Mouse (Mus musculus) limb, embryonic 13.5 days (tissue): ENCODE measurements around the gene Rab44. TPM values are rescaled to one million over a fixed set of nuclear protein-coding genes. Genes with fewer than 3 reads are reported as not detected.

Source experiments
- ATAC-seq: fragments of 200-750 bp; cut with Nextera tagmentation; 2 replicates; pipeline ENCODE4 v1.8.0; 2017; ENCODE audit warnings: low read depth, moderate number of reproducible peaks, moderate TSS enrichment; ENCODE audit not compliant: low FRiP score
- H3K27ac ChIP-seq: fragments of 300-500 bp; sonication (generic); 2 replicates; pipeline ENCODE4 v1.5.1; 2015; ENCODE audit warnings: inconsistent platforms, mild to moderate bottlenecking, moderate library complexity
- H3K27me3 ChIP-seq: fragments of 300-500 bp; sonication (generic); 2 replicates; pipeline ENCODE4 v1.6.1; 2015; ENCODE audit warnings: mild to moderate bottlenecking, inconsistent platforms
- H3K36me3 ChIP-seq: fragments of 300-500 bp; sonication (generic); 2 replicates; pipeline ENCODE4 v1.6.1; 2015; ENCODE audit warnings: inconsistent platforms, mild to moderate bottlenecking, moderate library complexity
- H3K4me1 ChIP-seq: fragments of 300-500 bp; sonication (generic); 2 replicates; pipeline ENCODE4 v1.6.1; 2015; ENCODE audit warnings: inconsistent platforms
- H3K4me2 ChIP-seq: fragments of 300-500 bp; sonication (generic); replicated peaks from 2 replicates; pipeline ENCODE4 v1.6.1; 2015; ENCODE audit warnings: inconsistent platforms, mild to moderate bottlenecking, moderate library complexity
- H3K4me3 ChIP-seq: fragments of 300-500 bp; sonication (generic); 2 replicates; pipeline ENCODE4 v1.5.1; 2015; ENCODE audit warnings: moderate library complexity, mild to moderate bottlenecking, inconsistent platforms
- H3K9ac ChIP-seq: fragments of 300-500 bp; sonication (generic); 2 replicates; pipeline ENCODE4 v1.6.1; 2015; ENCODE audit warnings: mild to moderate bottlenecking, inconsistent platforms
- H3K9me3 ChIP-seq: fragments of 300-500 bp; sonication (generic); 2 replicates; pipeline ENCODE4 v1.6.1; 2016; ENCODE audit warnings: inconsistent platforms
- WGBS: fragments of 180-500 bp; shearing (Covaris S2); methylation state at CpG from one replicate; pipeline ENCODE4 v1.1.7; 2015; 5-methylcytosine and 5-hydroxymethylcytosine counted together
- polyA plus RNA-seq: library from polyadenylated mRNA; unstranded; fragments of >200 nt; fragmentation: Nextera tagmentation; extraction: Ambion mirVana; gene quantifications from 2 replicates; pipeline ENCODE4 v1.2.1, GENCODE M21; 2015

Rab44 gene
- polyA plus RNA-seq, 1 experiment from 2014 or later: 0.80 TPM

- ATAC-seq: no peak
- WGBS: 66% methylated on average over 12 of the region's 12 CpGs
- H3K4me1 ChIP-seq: 0 out of 2 replicates have a peak, but pooled peaks cover 6% of the 10 kb centered on the region
- no peak overlapping the region for H3K9ac ChIP-seq
- no peaks in the 10 kb centered on the region for H3K27me3 ChIP-seq
- H3K9me3 ChIP-seq: no peaks in the 10 kb centered on the region
- H3K4me3 ChIP-seq: no peak overlapping the region
- no peak overlapping the region for H3K27ac ChIP-seq
- H3K36me3 ChIP-seq: no peaks in the 10 kb centered on the region
- H3K4me2 ChIP-seq: no peak overlapping the region
These were observed 2.1 kb downstream of the Rab44 start for GRCm38 (mm10) chr17:29116023-29116422.

- H3K9ac ChIP-seq: no peak overlapping the region
- no peak for ATAC-seq
- no peak overlapping the region for H3K4me3 ChIP-seq
- 76% methylated on average over 8 of the region's 8 CpGs for WGBS
- no peak overlapping the region for H3K27ac ChIP-seq
- 0 out of 2 replicates have a peak, but pooled peaks cover 6% of the 10 kb centered on the region for H3K4me1 ChIP-seq
- no peaks in the 10 kb centered on the region for H3K9me3 ChIP-seq
- H3K4me2 ChIP-seq: no peak overlapping the region
- H3K27me3 ChIP-seq: no peaks in the 10 kb centered on the region
- no peaks in the 10 kb centered on the region for H3K36me3 ChIP-seq
These were observed 3.2 kb downstream of the Rab44 start for GRCm38 (mm10) chr17:29117006-29117648.

- H3K27me3 ChIP-seq: no peaks in the 10 kb centered on the region
- H3K9ac ChIP-seq: no peak overlapping the region
- H3K4me3 ChIP-seq: no peak overlapping the region
- H3K9me3 ChIP-seq: no peaks in the 10 kb centered on the region
- ATAC-seq: peak; percentile 81
- H3K27ac ChIP-seq: no peak overlapping the region
- no peak overlapping the region for H3K4me2 ChIP-seq
- WGBS: 14% methylated on average over 5 of the region's 5 CpGs
- H3K4me1 ChIP-seq: peaks cover 10% of the 10 kb centered on the region; the same call in 1 of the 2 replicates
- H3K36me3 ChIP-seq: no peaks in the 10 kb centered on the region
These were observed 4.1 kb downstream of the Rab44 start for GRCm38 (mm10) chr17:29118057-29118456.

- H3K4me3 ChIP-seq: no peak overlapping the region
- ATAC-seq: no peak
- no peak overlapping the region for H3K9ac ChIP-seq
- H3K27ac ChIP-seq: no peak overlapping the region
- peaks cover 19% of the 10 kb centered on the region for H3K4me1 ChIP-seq
- no peaks in the 10 kb centered on the region for H3K27me3 ChIP-seq
- no peaks in the 10 kb centered on the region for H3K36me3 ChIP-seq
- H3K4me2 ChIP-seq: no peak overlapping the region
- 60% methylated on average over 12 of the region's 12 CpGs for WGBS
- H3K9me3 ChIP-seq: no peaks in the 10 kb centered on the region
These were observed 6.7 kb downstream of the Rab44 start for GRCm38 (mm10) chr17:29120666-29121065.

GRCm38 (mm10) chr17:29122817-29123216 lies 8.9 kb downstream of the Rab44 start:
- H3K9me3 ChIP-seq: no peaks in the 10 kb centered on the region
- H3K4me2 ChIP-seq: no peak overlapping the region
- no peak overlapping the region for H3K4me3 ChIP-seq
- 58% methylated on average over 6 of the region's 6 CpGs for WGBS
- H3K27me3 ChIP-seq: no peaks in the 10 kb centered on the region
- no peak for ATAC-seq
- no peaks in the 10 kb centered on the region for H3K36me3 ChIP-seq
- peaks cover 19% of the 10 kb centered on the region for H3K4me1 ChIP-seq
- no peak overlapping the region for H3K9ac ChIP-seq
- no peak overlapping the region for H3K27ac ChIP-seq

GRCm38 (mm10) chr17:29123578-29124174 lies 9.7 kb downstream of the Rab44 start:
- Histone ChIP-seq H3K9ac (no peak overlapping the region), H3K9me3 (no peaks in the 10 kb centered on the region), H3K36me3 (no peaks in the 10 kb centered on the region), H3K27ac (no peak overlapping the region), H3K4me2 (no peak overlapping the region), H3K4me1 (peaks cover 18% of the 10 kb centered on the region), H3K4me3 (no peak overlapping the region), H3K27me3 (no peaks in the 10 kb centered on the region)
- peak; percentile 24; the same call in 1 of the 2 replicates for ATAC-seq
- 49% methylated on average over 6 of the region's 6 CpGs for WGBS

- Histone ChIP-seq H3K4me3 (no peak overlapping the region), H3K4me2 (no peak overlapping the region), H3K9me3 (no peaks in the 10 kb centered on the region), H3K27ac (no peak overlapping the region), H3K27me3 (no peaks in the 10 kb centered on the region), H3K36me3 (no peaks in the 10 kb centered on the region), H3K4me1 (peaks cover 13% of the 10 kb centered on the region), H3K9ac (no peak overlapping the region)
- no peak for ATAC-seq
- WGBS: 93% methylated on average over 3 of the region's 3 CpGs
These were observed 12.6 kb downstream of the Rab44 start for GRCm38 (mm10) chr17:29126561-29126960.

- H3K36me3 ChIP-seq: no peaks in the 10 kb centered on the region
- no peak overlapping the region for H3K4me3 ChIP-seq
- no peak overlapping the region for H3K27ac ChIP-seq
- no peaks in the 10 kb centered on the region for H3K9me3 ChIP-seq
- ATAC-seq: no peak
- 70% methylated on average over 5 of the region's 5 CpGs for WGBS
- H3K9ac ChIP-seq: no peak overlapping the region
- peaks cover 5% of the 10 kb centered on the region; the same call in 1 of the 2 replicates for H3K4me1 ChIP-seq
- no peak overlapping the region for H3K4me2 ChIP-seq
- H3K27me3 ChIP-seq: no peaks in the 10 kb centered on the region
These were observed 15.4 kb downstream of the Rab44 start for GRCm38 (mm10) chr17:29129341-29129740.

GRCm38 (mm10) chr17:29135066-29135465 lies 21.1 kb downstream of the Rab44 start:
- Histone ChIP-seq H3K9me3 (no peaks in the 10 kb centered on the region), H3K27ac (no peak overlapping the region), H3K36me3 (no peaks in the 10 kb centered on the region), H3K4me1 (peaks cover 7% of the 10 kb centered on the region; the same call in 1 of the 2 replicates), H3K9ac (no peak overlapping the region), H3K4me3 (no peak overlapping the region), H3K27me3 (no peaks in the 10 kb centered on the region), H3K4me2 (no peak overlapping the region)
- 66% methylated on average over 5 of the region's 5 CpGs for WGBS
- ATAC-seq: no peak

- ATAC-seq: no peak
- no peak overlapping the region for H3K4me3 ChIP-seq
- H3K4me2 ChIP-seq: no peak overlapping the region
- H3K9me3 ChIP-seq: no peaks in the 10 kb centered on the region
- H3K4me1 ChIP-seq: peaks cover 7% of the 10 kb centered on the region; the same call in 1 of the 2 replicates
- WGBS: 64% methylated on average over 6 of the region's 6 CpGs
- H3K27me3 ChIP-seq: no peaks in the 10 kb centered on the region
- 0 out of 2 replicates have a peak overlapping the region, but pooled peaks have one; percentile 21 for H3K9ac ChIP-seq
- no peaks in the 10 kb centered on the region for H3K36me3 ChIP-seq
- no peak overlapping the region for H3K27ac ChIP-seq
These were observed 22.3 kb downstream of the Rab44 start for GRCm38 (mm10) chr17:29136236-29136635.

GRCm38 (mm10) chr17:29137906-29138305 lies 24.0 kb downstream of the Rab44 start:
- Histone ChIP-seq H3K27me3 (no peaks in the 10 kb centered on the region), H3K9me3 (no peaks in the 10 kb centered on the region), H3K27ac (no peak overlapping the region), H3K4me1 (peaks cover 7% of the 10 kb centered on the region; the same call in 1 of the 2 replicates), H3K36me3 (no peaks in the 10 kb centered on the region), H3K4me3 (no peak overlapping the region), H3K4me2 (no peak overlapping the region), H3K9ac (no peak overlapping the region)
- whole genome bisulfite sequencing: 80% methylated on average over 7 of the region's 7 CpGs
- ATAC-seq: no peak

GRCm38 (mm10) chr17:29141577-29141976 lies 27.6 kb downstream of the Rab44 start:
- H3K4me2 ChIP-seq: no peak overlapping the region
- H3K27me3 ChIP-seq: no peaks in the 10 kb centered on the region
- H3K27ac ChIP-seq: no peak overlapping the region
- WGBS: 88% methylated on average over 3 of the region's 3 CpGs
- no peak overlapping the region for H3K4me3 ChIP-seq
- H3K36me3 ChIP-seq: no peaks in the 10 kb centered on the region
- peaks cover 7% of the 10 kb centered on the region for H3K9me3 ChIP-seq
- H3K9ac ChIP-seq: no peak overlapping the region
- no peaks in the 10 kb centered on the region for H3K4me1 ChIP-seq
- ATAC-seq: no peak
